Comparison of ENCODE assay signal across 17 mouse cellular contexts in the genomic region with DNA sequence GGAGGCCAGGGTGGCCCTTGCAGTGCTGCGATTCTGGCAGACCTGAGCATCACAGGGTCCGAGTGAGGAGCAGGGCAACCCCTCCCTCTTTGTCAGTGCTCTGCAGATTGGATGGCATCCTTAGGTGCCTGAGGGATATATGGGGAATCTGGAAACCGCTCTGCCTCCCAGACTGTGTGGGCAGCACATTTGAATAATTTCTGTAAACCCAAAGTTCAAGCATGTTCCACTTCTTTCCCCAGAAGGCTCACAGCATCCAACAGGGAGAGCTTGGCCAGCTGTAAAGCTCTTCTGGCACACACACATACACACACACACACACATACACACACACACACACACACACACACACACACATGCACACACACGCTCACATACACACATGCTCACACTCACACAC. TPM values are rescaled to one million over a fixed set of nuclear protein-coding genes. Genes with fewer than 3 reads are reported as not detected.
DNase-seq lines count a peak whose midpoint lies in the region; ATAC-seq and TF ChIP-seq lines count a peak whose summit lies in the region.
"Had no signal": no experiment of that assay in that cellular context is flagged by ENCODE, and none has a peak within 500 bp of the region (broad histone marks: within the 10 kb centered on the region; RNA-seq: fewer than 3 reads in every experiment).

No protein-coding gene starts in this region.

- no peak for TF ChIP-seq CTCF in intestine, postnatal 0 days (IDR thresholded peaks at IDR 0.05; ENCODE audit: low read depth)

- peak overlapping the region; percentile 37; the same call in 1 of the 2 replicates for H3K9ac ChIP-seq in intestine, embryonic 16.5 days (ENCODE audit: low read depth, low read length)
- H3K9ac ChIP-seq in intestine, postnatal 0 days (ENCODE audit: low read depth, low read length): no peak overlapping the region
- H3K9ac ChIP-seq in forebrain, embryonic 12.5 days: no peak overlapping the region
- no peak overlapping the region for H3K9ac ChIP-seq in midbrain, embryonic 13.5 days (replicated peaks)
- H3K9ac ChIP-seq: heart, embryonic 15.5 days; liver, postnatal 0 days; neural tube, embryonic 15.5 days had no signal

- ATAC-seq in intestine, embryonic 16.5 days: no peak
- no peak for ATAC-seq in intestine, postnatal 0 days
- no peak for ATAC-seq in forebrain, embryonic 12.5 days (ENCODE audit: low FRiP score)
- peak; percentile 16; the same call in 1 of the 2 replicates for ATAC-seq in midbrain, embryonic 13.5 days
- ATAC-seq in erythroid progenitor cell, adult 5-6 weeks (replicated peaks; ENCODE audit: low FRiP score, poor library complexity, severe bottlenecking): no peak
- ATAC-seq: liver, postnatal 0 days had no signal

- H3K4me1 ChIP-seq in intestine, embryonic 16.5 days (ENCODE audit: control insufficient read depth, insufficient read depth, low read length): peaks cover 9% of the 10 kb centered on the region; the same call in 1 of the 2 replicates
- H3K4me1 ChIP-seq in intestine, postnatal 0 days (replicated peaks; ENCODE audit: control insufficient read depth, insufficient read depth, low read length): 0 out of 2 replicates have a peak, but pooled peaks cover 3% of the 10 kb centered on the region
- peaks cover 28% of the 10 kb centered on the region for H3K4me1 ChIP-seq in forebrain, embryonic 12.5 days
- H3K4me1 ChIP-seq in midbrain, embryonic 13.5 days (replicated peaks): peaks cover 31% of the 10 kb centered on the region

- H3K36me3 ChIP-seq in intestine, embryonic 16.5 days (ENCODE audit: control insufficient read depth, insufficient read depth, low read length): no peaks in the 10 kb centered on the region
- H3K36me3 ChIP-seq in intestine, postnatal 0 days (ENCODE audit: control insufficient read depth, insufficient read depth): no peaks in the 10 kb centered on the region
- H3K36me3 ChIP-seq in forebrain, embryonic 12.5 days (replicated peaks): no peaks in the 10 kb centered on the region
- no peaks in the 10 kb centered on the region for H3K36me3 ChIP-seq in midbrain, embryonic 13.5 days
- H3K36me3 ChIP-seq: G1E; heart, embryonic 15.5 days; neural tube, embryonic 15.5 days had no signal

- H3K4me3 ChIP-seq in intestine, embryonic 16.5 days (ENCODE audit: low read length): no peak overlapping the region
- H3K4me3 ChIP-seq in intestine, postnatal 0 days (ENCODE audit: low read depth, low read length): no peak overlapping the region
- no peak overlapping the region for H3K4me3 ChIP-seq in forebrain, embryonic 12.5 days (replicated peaks)
- H3K4me3 ChIP-seq in midbrain, embryonic 13.5 days (replicated peaks): no peak overlapping the region
- H3K4me3 ChIP-seq: heart, embryonic 15.5 days; neural tube, embryonic 15.5 days had no signal

- H3K27ac ChIP-seq in intestine, embryonic 16.5 days (ENCODE audit: low read length): no peak overlapping the region
- H3K27ac ChIP-seq in intestine, postnatal 0 days (ENCODE audit: low read depth, low read length): no peak overlapping the region
- peak overlapping the region; percentile 31; the same call in 1 of the 2 replicates for H3K27ac ChIP-seq in forebrain, embryonic 12.5 days
- peak overlapping the region; percentile 48 for H3K27ac ChIP-seq in midbrain, embryonic 13.5 days
- H3K27ac ChIP-seq: heart, embryonic 15.5 days had no signal

- H3K9me3 ChIP-seq in intestine, embryonic 16.5 days (ENCODE audit: control insufficient read depth, low read length): no peaks in the 10 kb centered on the region
- H3K9me3 ChIP-seq in intestine, postnatal 0 days (ENCODE audit: control insufficient read depth): no peaks in the 10 kb centered on the region
- H3K9me3 ChIP-seq in forebrain, embryonic 12.5 days: no peaks in the 10 kb centered on the region
- H3K9me3 ChIP-seq in midbrain, embryonic 13.5 days: no peaks in the 10 kb centered on the region
- H3K9me3 ChIP-seq: G1E; heart, embryonic 15.5 days; neural tube, embryonic 15.5 days had no signal

- no peaks in the 10 kb centered on the region for H3K27me3 ChIP-seq in intestine, embryonic 16.5 days (replicated peaks; ENCODE audit: control insufficient read depth, insufficient read depth, low read length)
- no peaks in the 10 kb centered on the region for H3K27me3 ChIP-seq in intestine, postnatal 0 days (replicated peaks; ENCODE audit: control insufficient read depth, insufficient read depth, low read length)
- H3K27me3 ChIP-seq in forebrain, embryonic 12.5 days: peaks cover 32% of the 10 kb centered on the region
- H3K27me3 ChIP-seq in midbrain, embryonic 13.5 days: peaks cover 27% of the 10 kb centered on the region

- DNase-seq in brain, adult 2 months (ENCODE audit: low read depth, low spot score): peak; percentile 80
- DNase-seq in neural tube, embryonic 10.5 days (ENCODE audit: extremely low spot score, low spot score): no peak
- DNase-seq: cerebellum, adult 11 months; liver, postnatal 0 days had no signal

- H3K4me2 ChIP-seq in intestine, embryonic 16.5 days (ENCODE audit: low read depth, low read length): no peak overlapping the region
- no peak overlapping the region for H3K4me2 ChIP-seq in intestine, postnatal 0 days (replicated peaks; ENCODE audit: low read depth)
- no peak overlapping the region for H3K4me2 ChIP-seq in forebrain, embryonic 12.5 days
- H3K4me2 ChIP-seq in midbrain, embryonic 13.5 days (replicated peaks): no peak overlapping the region
- H3K4me2 ChIP-seq: heart, embryonic 15.5 days; neural tube, embryonic 15.5 days had no signal

- 64% methylated on average over 4 of the region's 4 CpGs for WGBS in intestine, embryonic 16.5 days
- WGBS in intestine, postnatal 0 days: 77% methylated on average over 4 of the region's 4 CpGs
- WGBS in forebrain, embryonic 12.5 days: 64% methylated on average over 4 of the region's 4 CpGs
- 66% methylated on average over 4 of the region's 4 CpGs for WGBS in midbrain, embryonic 13.5 days

RNA-seq across cellular contexts. Expression of gene Cdk18, which starts 4.2 kb away (rescaled TPM):
- 16.9 and 20.2 TPM in 2 replicates for polyA plus RNA-seq in intestine, embryonic 16.5 days (2015; fragmentation: Nextera tagmentation; extraction: Ambion mirVana)
- 33.7 and 39.3 TPM in 2 replicates for polyA plus RNA-seq in intestine, postnatal 0 days (2015; fragmentation: Nextera tagmentation; extraction: Ambion mirVana)
- polyA plus RNA-seq in forebrain, embryonic 12.5 days (2016; fragmentation: Nextera tagmentation; extraction: Ambion mirVana): 0.56 and 1.0 TPM in 2 replicates
- polyA plus RNA-seq in midbrain, embryonic 13.5 days (2015; fragmentation: Nextera tagmentation; extraction: Ambion mirVana): 0.32 and 0.41 TPM in 2 replicates
- total RNA-seq in erythroid progenitor cell, adult 5-6 weeks (2015; ENCODE audit: low replicate concordance): not detected in 2 replicates
- 0.13 TPM in 1 of 2 replicates, not detected in the other for total RNA-seq in erythroid progenitor cell, adult 5-6 weeks (2017; ENCODE audit: low replicate concordance)
- total RNA-seq: monocyte, adult 5-6 weeks had no signal

RNA-seq across cellular contexts. Expression of gene Lemd1, which starts 47.5 kb away (rescaled TPM):
- not detected in 2 replicates for polyA plus RNA-seq in intestine, embryonic 16.5 days (2015; fragmentation: Nextera tagmentation; extraction: Ambion mirVana)
- 0.08 TPM in 1 of 2 replicates, not detected in the other for polyA plus RNA-seq in intestine, postnatal 0 days (2015; fragmentation: Nextera tagmentation; extraction: Ambion mirVana)
- polyA plus RNA-seq in forebrain, embryonic 12.5 days (2016; fragmentation: Nextera tagmentation; extraction: Ambion mirVana): 12.3 and 14.7 TPM in 2 replicates
- polyA plus RNA-seq in midbrain, embryonic 13.5 days (2015; fragmentation: Nextera tagmentation; extraction: Ambion mirVana): 19.5 and 22.5 TPM in 2 replicates
- not detected in 2 replicates for total RNA-seq in erythroid progenitor cell, adult 5-6 weeks (2015; ENCODE audit: low replicate concordance)
- not detected in 2 replicates for total RNA-seq in erythroid progenitor cell, adult 5-6 weeks (2017; ENCODE audit: low replicate concordance)
- total RNA-seq: granulocyte monocyte progenitor cell, adult 5-6 weeks; monocyte, adult 5-6 weeks had no signal
- polyA plus RNA-seq: G1E; heart, embryonic 15.5 days; liver, postnatal 0 days had no signal

RNA-seq across cellular contexts. Expression of gene AC124108.1, which starts 47.5 kb away (rescaled TPM):
- polyA plus RNA-seq in intestine, embryonic 16.5 days (2015; fragmentation: Nextera tagmentation; extraction: Ambion mirVana): 0.04 and 0.07 TPM in 2 replicates
- not detected in 2 replicates for polyA plus RNA-seq in intestine, postnatal 0 days (2015; fragmentation: Nextera tagmentation; extraction: Ambion mirVana)
- 5.0 and 5.7 TPM in 2 replicates for polyA plus RNA-seq in forebrain, embryonic 12.5 days (2016; fragmentation: Nextera tagmentation; extraction: Ambion mirVana)
- polyA plus RNA-seq in midbrain, embryonic 13.5 days (2015; fragmentation: Nextera tagmentation; extraction: Ambion mirVana): 5.6 and 6.1 TPM in 2 replicates
- total RNA-seq in erythroid progenitor cell, adult 5-6 weeks (2015; ENCODE audit: low replicate concordance): not detected in 2 replicates
- total RNA-seq in erythroid progenitor cell, adult 5-6 weeks (2017; ENCODE audit: low replicate concordance): not detected in 2 replicates
- total RNA-seq: adrenal gland, adult 18-20 months; granulocyte monocyte progenitor cell, adult 5-6 weeks; monocyte, adult 5-6 weeks had no signal
- polyA plus RNA-seq: G1E; heart, embryonic 15.5 days; large intestine, adult 2 months; liver, postnatal 0 days; thymus, postnatal 0 days had no signal

Comparison
In these comparisons a context has a peak if more than half of its experiments do, and no peak if none do; other contexts are left out.
1. H3K27ac ChIP-seq: peak in forebrain, embryonic 12.5 days (single experiment) and midbrain, embryonic 13.5 days (single experiment); none in intestine, embryonic 16.5 days (single experiment) and intestine, postnatal 0 days (single experiment).
2. RNA of gene Lemd1, which starts 47.5 kb away (polyA plus RNA-seq): 19.5 to 22.5 TPM in midbrain, embryonic 13.5 days and 12.3 to 14.7 TPM in forebrain, embryonic 12.5 days; not detected in intestine, embryonic 16.5 days and 0.08 TPM in intestine, postnatal 0 days; every median in the first group is over 10 times any median in the second.